Mouse (Mus musculus) lung, postnatal 0 days (tissue): Measurements from ENCODE around the gene St6galnac3.

ENCODE experiments used
- CTCF ChIP-seq: IDR thresholded peaks from 2 replicates; pipeline ENCODE4 v1.5.1; 2016; ENCODE audit warnings: antibody characterized with exemption, mild to moderate bottlenecking
- EP300 ChIP-seq: IDR thresholded peaks from 2 replicates; pipeline ENCODE4 v1.6.1; 2016; ENCODE audit warnings: antibody characterized with exemption, mild to moderate bottlenecking, control low read depth

- TF ChIP-seq CTCF (no peak), EP300 (no peak)
Observed at GRCm38 (mm10) chr3:153610239-153610638, 114.7 kb downstream of the St6galnac3 start.
